7 mouse cellular contexts compared by ENCODE assay signal in genomic region chr2:11552297-11552821, GRCm38 (mm10). TPM values are rescaled to one million over a fixed set of nuclear protein-coding genes. Genes with fewer than 3 reads are reported as not detected.
DNase-seq lines count a peak whose midpoint lies in the region; ATAC-seq and TF ChIP-seq lines count a peak whose summit lies in the region.

No protein-coding gene starts in this region.

- WGBS in hindbrain, embryonic 14.5 days = 6% methylated on average over 9 of the region's 9 CpGs
- 12% methylated on average over 9 of the region's 9 CpGs for WGBS in liver, embryonic 11.5 days
- WGBS in stomach, embryonic 14.5 days = 14% methylated on average over 9 of the region's 9 CpGs

- peaks cover 52% of the 10 kb centered on the region for H3K4me1 ChIP-seq in E14TG2a.4 (replicated peaks; ENCODE audit: low read depth, low read length)
- H3K4me1 ChIP-seq in hindbrain, embryonic 14.5 days (replicated peaks; ENCODE audit: control insufficient read depth, insufficient read depth, low read length) = no peaks in the 10 kb centered on the region; the same call in 1 of the 2 replicates
- H3K4me1 ChIP-seq in liver, embryonic 11.5 days (replicated peaks; ENCODE audit: control insufficient read depth, insufficient read depth, low read length) = peaks cover 5% of the 10 kb centered on the region; the same call in 1 of the 2 replicates
- peaks cover 7% of the 10 kb centered on the region; the same call in 1 of the 2 replicates for H3K4me1 ChIP-seq in stomach, embryonic 14.5 days (ENCODE audit: control insufficient read depth, insufficient read depth, low read length)

- ATAC-seq in hindbrain, embryonic 14.5 days (ENCODE audit: low FRiP score) = peak; percentile 37; the same call in 1 of the 2 replicates
- no peak for ATAC-seq in liver, embryonic 11.5 days (replicated peaks; ENCODE audit: low FRiP score)
- no peak for ATAC-seq in stomach, embryonic 14.5 days (ENCODE audit: insufficient number of reproducible peaks, insufficient read depth, low FRiP score, low read depth)
- ATAC-seq in megakaryocyte-erythroid progenitor cell, adult 5-6 weeks (replicated peaks; ENCODE audit: low FRiP score, low TSS enrichment, poor library complexity, severe bottlenecking) = no peak

- no peaks in the 10 kb centered on the region for H3K9me3 ChIP-seq in E14TG2a.4 (ENCODE audit: low read length)
- H3K9me3 ChIP-seq in hindbrain, embryonic 14.5 days (ENCODE audit: control insufficient read depth, low read length) = no peaks in the 10 kb centered on the region
- no peaks in the 10 kb centered on the region for H3K9me3 ChIP-seq in liver, embryonic 11.5 days (ENCODE audit: control insufficient read depth, low read length)
- H3K9me3 ChIP-seq in stomach, embryonic 14.5 days (ENCODE audit: control insufficient read depth, low read depth, low read length) = no peaks in the 10 kb centered on the region

- H3K4me3 ChIP-seq in E14TG2a.4 (replicated peaks; ENCODE audit: low read length) = peak overlapping the region; percentile 84
- 0 out of 2 replicates have a peak overlapping the region, but pooled peaks have one; percentile 51 for H3K4me3 ChIP-seq in hindbrain, embryonic 14.5 days (replicated peaks; ENCODE audit: low read length)
- H3K4me3 ChIP-seq in liver, embryonic 11.5 days (ENCODE audit: low read depth, low read length) = peak overlapping the region; percentile 64
- peak overlapping the region; percentile 59 for H3K4me3 ChIP-seq in stomach, embryonic 14.5 days (ENCODE audit: low read depth, low read length)

- no peak for TF ChIP-seq CTCF in E14TG2a.4 (conservative IDR thresholded peaks at IDR 0.05; ENCODE audit: low read length)

- no peak overlapping the region for H3K27ac ChIP-seq in hindbrain, embryonic 14.5 days
- no peak overlapping the region for H3K27ac ChIP-seq in liver, embryonic 11.5 days (ENCODE audit: low read depth, low read length)
- no peak overlapping the region for H3K27ac ChIP-seq in stomach, embryonic 14.5 days (ENCODE audit: low read length)

- peak overlapping the region; percentile 95 for H3K4me2 ChIP-seq in hindbrain, embryonic 14.5 days (replicated peaks)
- peak overlapping the region; percentile 98 for H3K4me2 ChIP-seq in liver, embryonic 11.5 days
- peak overlapping the region; percentile 98; the same call in 1 of the 2 replicates for H3K4me2 ChIP-seq in stomach, embryonic 14.5 days (replicated peaks; ENCODE audit: low read depth, low read length)

- H3K27me3 ChIP-seq in E14TG2a.4 (ENCODE audit: insufficient read depth, low read length) = peaks cover 56% of the 10 kb centered on the region
- peaks cover 27% of the 10 kb centered on the region for H3K27me3 ChIP-seq in hindbrain, embryonic 14.5 days (ENCODE audit: control insufficient read depth, insufficient read depth, low read length)
- peaks cover 10% of the 10 kb centered on the region; the same call in 1 of the 2 replicates for H3K27me3 ChIP-seq in liver, embryonic 11.5 days (replicated peaks; ENCODE audit: control insufficient read depth, insufficient read depth, low read length)
- H3K27me3 ChIP-seq in stomach, embryonic 14.5 days (ENCODE audit: control insufficient read depth, insufficient read depth, low read length) = 0 out of 2 replicates have a peak, but pooled peaks cover 4% of the 10 kb centered on the region

- H3K9ac ChIP-seq in hindbrain, embryonic 14.5 days = no peak overlapping the region
- H3K9ac ChIP-seq in liver, embryonic 11.5 days (ENCODE audit: low read depth, low read length) = no peak overlapping the region; the same call in 1 of the 2 replicates
- no peak overlapping the region; the same call in 1 of the 2 replicates for H3K9ac ChIP-seq in stomach, embryonic 14.5 days (replicated peaks; ENCODE audit: low read depth, low read length)

- H3K36me3 ChIP-seq in E14TG2a.4 (ENCODE audit: insufficient read depth, low read length) = no peaks in the 10 kb centered on the region
- H3K36me3 ChIP-seq in hindbrain, embryonic 14.5 days (replicated peaks; ENCODE audit: control insufficient read depth, insufficient read depth) = no peaks in the 10 kb centered on the region
- no peaks in the 10 kb centered on the region for H3K36me3 ChIP-seq in liver, embryonic 11.5 days (ENCODE audit: control insufficient read depth, insufficient read depth, low read length)
- H3K36me3 ChIP-seq in stomach, embryonic 14.5 days (ENCODE audit: control insufficient read depth, insufficient read depth, low read length) = no peaks in the 10 kb centered on the region

- peak; percentile 53 to 59 for DNase-seq in B cell, adult 2 months
- DNase-seq in hindbrain, embryonic 14.5 days (ENCODE audit: low spot score) = no peak
- no peak for DNase-seq in liver, embryonic 11.5 days (ENCODE audit: low spot score)
- DNase-seq in ovary, postnatal 36 days (ENCODE audit: low spot score) = no peak

RNA-seq across cellular contexts. Expression of gene Pfkfb3, which starts 1.5 kb away (rescaled TPM):
- 27.6 and 32.0 TPM in 2 replicates for polyA plus RNA-seq in hindbrain, embryonic 14.5 days (2014; fragmentation: Nextera tagmentation; extraction: Ambion mirVana)
- polyA plus RNA-seq in liver, embryonic 11.5 days (2014; fragmentation: Nextera tagmentation; extraction: Ambion mirVana) = 17.5 and 20.3 TPM in 2 replicates
- 16.1 and 17.5 TPM in 2 replicates for polyA plus RNA-seq in stomach, embryonic 14.5 days (2014; fragmentation: Nextera tagmentation; extraction: Ambion mirVana)
- total RNA-seq in megakaryocyte-erythroid progenitor cell, adult 5-6 weeks (2014; fragmentation: Nextera tagmentation) = 5.4 and 7.9 TPM in 2 replicates
- total RNA-seq in megakaryocyte-erythroid progenitor cell, adult 5-6 weeks (2017) = 6.2 and 12.1 TPM in 2 replicates

RNA-seq across cellular contexts. Expression of gene Rbm17, which starts 51.6 kb away (rescaled TPM):
- 116 and 118 TPM in 2 replicates for polyA plus RNA-seq in hindbrain, embryonic 14.5 days (2014; fragmentation: Nextera tagmentation; extraction: Ambion mirVana)
- polyA plus RNA-seq in liver, embryonic 11.5 days (2014; fragmentation: Nextera tagmentation; extraction: Ambion mirVana) = 176 and 179 TPM in 2 replicates
- polyA plus RNA-seq in stomach, embryonic 14.5 days (2014; fragmentation: Nextera tagmentation; extraction: Ambion mirVana) = 137 and 139 TPM in 2 replicates
- total RNA-seq in megakaryocyte-erythroid progenitor cell, adult 5-6 weeks (2014; fragmentation: Nextera tagmentation) = 185 and 214 TPM in 2 replicates
- 167 and 217 TPM in 2 replicates for total RNA-seq in megakaryocyte-erythroid progenitor cell, adult 5-6 weeks (2017)

Comparison
In these comparisons a context has a peak if more than half of its experiments do, and no peak if none do; other contexts are left out.
1. DNase-seq: peak in B cell, adult 2 months (2 of 2); none in hindbrain, embryonic 14.5 days (single experiment), liver, embryonic 11.5 days (single experiment) and ovary, postnatal 36 days (single experiment).
2. Peak in every context shown above with its lines, with median percentiles within 50 percentile points of each other: H3K4me3 ChIP-seq and H3K4me2 ChIP-seq.